Mouse (Mus musculus) embryo, embryonic 11 days (tissue): Measurements from ENCODE around the gene Pstk.
"Not testable (repeated sequence)": the region's sequence is repeated elsewhere in the genome, so short reads cannot be mapped to it uniquely, and the experiment has no call there.

Source experiments
- DNase-seq: peaks from one replicate; pipeline ENCODE4 v3.0.0-alpha.2; 2015

Pstk gene

GRCm38 (mm10) chr7:131370648-131371469, at the start of gene Pstk:
Gene Pstk (plus strand): TSS chr7:131371141.
- peak; percentile 94 for DNase-seq

- DNase-seq, result no peak
These were observed 48.7 kb upstream of the Pstk start, which contains the start of gene Cuzd1 for GRCm38 (mm10) chr7:131322192-131322591. Gene Cuzd1 (minus strand): TSS chr7:131322292.

- no peak for DNase-seq
These were observed 43.9 kb upstream of the Pstk start for GRCm38 (mm10) chr7:131327054-131327453.

- DNase-seq, result no peak
These were observed 41.5 kb upstream of the Pstk start, which contains the start of gene Fam24b for GRCm38 (mm10) chr7:131329416-131329815. Gene Fam24b (minus strand): TSS chr7:131329516.

- no peak for DNase-seq
These were observed 39.3 kb upstream of the Pstk start for GRCm38 (mm10) chr7:131331688-131332087.

- DNase-seq, result no peak
These were observed 37.4 kb upstream of the Pstk start, which contains the start of gene Fam24a for GRCm38 (mm10) chr7:131333564-131333963. Gene Fam24a (plus strand): TSS chr7:131333864.

GRCm38 (mm10) chr7:131337502-131338068, 33.4 kb upstream of the Pstk start:
- DNase-seq, result peak; percentile 5

- no peak for DNase-seq
These were observed 24.9 kb upstream of the Pstk start for GRCm38 (mm10) chr7:131345856-131346541.

GRCm38 (mm10) chr7:131356105-131356504, 14.8 kb upstream of the Pstk start:
- no peak for DNase-seq

- no peak for DNase-seq
These were observed 8.7 kb upstream of the Pstk start for GRCm38 (mm10) chr7:131362269-131362614.

GRCm38 (mm10) chr7:131362615-131363300, 8.2 kb upstream of the Pstk start, which contains the start of gene 2310057M21Rik:
Gene 2310057M21Rik (minus strand): TSS chr7:131362759.
- DNase-seq, result peak; percentile 98

GRCm38 (mm10) chr7:131364131-131364530, 6.8 kb upstream of the Pstk start:
- no peak for DNase-seq

- no peak for DNase-seq
These were observed 524 bp downstream of the Pstk start for GRCm38 (mm10) chr7:131371470-131371860.

- DNase-seq, result peak; percentile 22
These were observed 1.1 kb downstream of the Pstk start for GRCm38 (mm10) chr7:131371880-131372651.

GRCm38 (mm10) chr7:131391761-131392160, 20.8 kb downstream of the Pstk start:
- not testable (repeated sequence) for DNase-seq

GRCm38 (mm10) chr7:131409321-131409987, 38.5 kb downstream of the Pstk start:
- DNase-seq, result peak; percentile 51

GRCm38 (mm10) chr7:131409988-131410385, 39.0 kb downstream of the Pstk start:
- DNase-seq, result peak; percentile 39

- peak; percentile 98 for DNase-seq
These were observed 39.6 kb downstream of the Pstk start, which contains the start of the genes Ikzf5 and Acadsb for GRCm38 (mm10) chr7:131410416-131411058. Gene Ikzf5 (minus strand): TSS chr7:131410521. Gene Acadsb (plus strand): TSS chr7:131410601.

- no peak for DNase-seq
These were observed 40.4 kb downstream of the Pstk start for GRCm38 (mm10) chr7:131411221-131411940.

- DNase-seq, result no peak
These were observed 41.0 kb downstream of the Pstk start for GRCm38 (mm10) chr7:131411941-131412270.
